Comparison of ENCODE assay signal across 10 mouse cellular contexts in the genomic region with DNA sequence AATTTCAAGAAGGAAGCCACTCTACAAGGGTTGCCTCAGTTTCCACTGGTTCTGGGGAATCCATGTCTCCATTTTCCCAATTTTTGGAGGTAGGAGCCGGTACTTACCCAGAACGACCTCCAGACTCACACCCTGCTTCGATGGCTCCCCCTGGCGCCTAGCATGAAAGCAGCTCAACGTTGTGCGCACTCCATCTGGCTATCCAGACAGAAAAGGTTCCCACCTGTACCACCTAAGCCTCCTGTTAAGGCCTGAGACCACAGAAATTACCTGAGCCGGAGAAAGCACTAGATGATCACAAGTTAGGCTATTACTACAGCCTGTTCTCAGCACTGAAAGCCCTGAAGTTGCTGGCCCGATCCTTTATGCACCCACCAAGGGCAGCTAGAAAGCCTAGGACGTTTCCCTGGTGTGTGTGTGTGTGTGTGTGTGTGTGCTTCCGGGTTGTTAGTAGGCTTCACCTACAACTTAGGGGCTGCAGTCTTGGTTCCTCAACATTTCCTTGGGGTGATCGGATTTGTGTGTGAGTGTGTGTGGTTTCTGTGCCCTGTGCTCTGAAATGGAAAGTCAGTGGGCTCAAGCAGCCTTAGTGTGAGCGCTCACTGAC. TPM values are rescaled to one million over a fixed set of nuclear protein-coding genes. Genes with fewer than 3 reads are reported as not detected.
DNase-seq lines count a peak whose midpoint lies in the region; ATAC-seq and TF ChIP-seq lines count a peak whose summit lies in the region.
"Had no signal": no experiment of that assay in that cellular context is flagged by ENCODE, and none has a peak within 500 bp of the region (broad histone marks: within the 10 kb centered on the region; RNA-seq: fewer than 3 reads in every experiment).

No protein-coding gene starts in this region.

- no peaks in the 10 kb centered on the region for H3K9me3 ChIP-seq in kidney, embryonic 16.5 days (ENCODE audit: low read length)
- H3K9me3 ChIP-seq: neural tube, embryonic 12.5 days had no signal

- peak; percentile 68; the same call in 1 of the 2 replicates for ATAC-seq in megakaryocyte-erythroid progenitor cell, adult 5-6 weeks (replicated peaks; ENCODE audit: low FRiP score, low TSS enrichment, poor library complexity, severe bottlenecking)
- no peak for ATAC-seq in megakaryocyte, adult 5-6 weeks (ENCODE audit: poor library complexity, severe bottlenecking)
- ATAC-seq in activated CD4-positive, CD25-positive, alpha-beta regulatory T cell, adult 4 months = no peak
- no peak for ATAC-seq in kidney, embryonic 16.5 days (ENCODE audit: low FRiP score, low TSS enrichment)

- TF ChIP-seq CTCF in layer of hippocampus, adult 2 months (conservative IDR thresholded peaks at IDR 0.05) = peak; percentile 75
- peak; percentile 58; the same call in 1 of the 2 replicates for TF ChIP-seq CTCF in embryonic fibroblast, embryonic 13.5 days (IDR thresholded peaks at IDR 0.05; ENCODE audit: borderline replicate concordance, insufficient read depth, low read length)

- H3K4me1 ChIP-seq in embryonic fibroblast, embryonic 13.5 days (ENCODE audit: control insufficient read depth, insufficient read depth, low read length) = no peaks in the 10 kb centered on the region
- peaks cover 18% of the 10 kb centered on the region for H3K4me1 ChIP-seq in kidney, embryonic 16.5 days (ENCODE audit: insufficient read depth, low read length)

- TF ChIP-seq POLR2A in embryonic fibroblast, embryonic 13.5 days (IDR thresholded peaks at IDR 0.05; ENCODE audit: low read depth, low read length) = no peak

- WGBS in kidney, embryonic 16.5 days = 30% methylated on average over 12 of the region's 12 CpGs

- H3K9ac ChIP-seq in kidney, embryonic 16.5 days (replicated peaks; ENCODE audit: low read length) = no peak overlapping the region
- H3K9ac ChIP-seq: neural tube, embryonic 12.5 days had no signal

- H3K27ac ChIP-seq in layer of hippocampus, adult 2 months = peak overlapping the region; percentile 61
- no peak overlapping the region for H3K27ac ChIP-seq in embryonic fibroblast, embryonic 13.5 days (ENCODE audit: insufficient read depth, low read length)
- H3K27ac ChIP-seq in kidney, embryonic 16.5 days (ENCODE audit: low read length) = no peak overlapping the region
- H3K27ac ChIP-seq: neural tube, embryonic 12.5 days had no signal

- peaks cover 45% of the 10 kb centered on the region for H3K27me3 ChIP-seq in kidney, embryonic 16.5 days (ENCODE audit: insufficient read depth, low read length)

- DNase-seq in layer of hippocampus, adult 2 months (ENCODE audit: low spot score in 2 of 2) = no peak
- DNase-seq in layer of hippocampus, adult 11-12 months (ENCODE audit: low spot score) = no peak
- DNase-seq in ZHBTc4 (ENCODE audit: low read depth, low spot score) = peak; percentile 57

- H3K36me3 ChIP-seq in kidney, embryonic 16.5 days (ENCODE audit: insufficient read depth, low read length) = peaks cover 4% of the 10 kb centered on the region; the same call in 1 of the 2 replicates

- no peak overlapping the region for H3K4me2 ChIP-seq in kidney, embryonic 16.5 days (replicated peaks; ENCODE audit: low read depth, low read length)
- H3K4me2 ChIP-seq: neural tube, embryonic 12.5 days had no signal

- no peak overlapping the region for H3K4me3 ChIP-seq in layer of hippocampus, adult 2 months
- no peak overlapping the region for H3K4me3 ChIP-seq in embryonic fibroblast, embryonic 13.5 days (ENCODE audit: insufficient read depth, low read length)
- H3K4me3 ChIP-seq in kidney, embryonic 16.5 days (ENCODE audit: low read length) = no peak overlapping the region
- H3K4me3 ChIP-seq: erythroblast, embryonic 14.5 days; neural tube, embryonic 12.5 days had no signal

RNA-seq across cellular contexts. Expression of a gene that starts 13.1 kb away (rescaled TPM):
- 10 to 100 TPM; 89.4 to 98.1 TPM for total RNA-seq in layer of hippocampus, adult 2 months (2021)
- 13.2 and 17.4 TPM in 2 replicates for polyA plus RNA-seq in embryonic fibroblast, embryonic 13.5 days (2011; ENCODE audit: insufficient read length, low read depth, missing spikeins)
- not detected in 2 replicates for total RNA-seq in megakaryocyte-erythroid progenitor cell, adult 5-6 weeks (2014; fragmentation: Nextera tagmentation)
- total RNA-seq in megakaryocyte-erythroid progenitor cell, adult 5-6 weeks (2017) = not detected in 2 replicates
- total RNA-seq in megakaryocyte, adult 5-6 weeks (2015) = not detected in 2 replicates
- not detected in 2 replicates for total RNA-seq in megakaryocyte, adult 5-6 weeks (2017)
- polyA plus RNA-seq in activated CD4-positive, CD25-positive, alpha-beta regulatory T cell, adult 4 months (2017; shearing (Covaris generic)) = not detected
- 12.3 and 15.5 TPM in 2 replicates for polyA plus RNA-seq in kidney, embryonic 16.5 days (2015; fragmentation: Nextera tagmentation; extraction: Ambion mirVana)
- polyA plus RNA-seq: erythroblast, embryonic 14.5 days had no signal

Comparison
In these comparisons a context has a peak if more than half of its experiments do, and no peak if none do; other contexts are left out.
1. RNA of a gene that starts 13.1 kb away (total RNA-seq): 89.4 to 98.1 TPM in layer of hippocampus, adult 2 months; not detected in megakaryocyte-erythroid progenitor cell, adult 5-6 weeks and not detected in megakaryocyte, adult 5-6 weeks; every median in the first group is over 10 times any median in the second.